Mouse (Mus musculus) spleen, adult 10 weeks (tissue): Measurements from ENCODE around the gene Ubfd1. TPM values are rescaled to one million over a fixed set of nuclear protein-coding genes. Genes with fewer than 3 reads are reported as not detected.

Experiments
- polyA plus RNA-seq: library from polyadenylated mRNA; stranded (reverse); fragments of 350-450 nt; fragmentation: Illumina TruSeq; extraction: RNeasy Lipid Tissue Mini Kit (QIAGEN cat#74804); gene quantifications from one replicate; pipeline ENCODE4 v1.2.3, GENCODE M21; 2015; ENCODE audit warnings: low replicate concordance; ENCODE audit not compliant: insufficient read depth

Ubfd1 gene
- 43.3 TPM for polyA plus RNA-seq

DNA sequence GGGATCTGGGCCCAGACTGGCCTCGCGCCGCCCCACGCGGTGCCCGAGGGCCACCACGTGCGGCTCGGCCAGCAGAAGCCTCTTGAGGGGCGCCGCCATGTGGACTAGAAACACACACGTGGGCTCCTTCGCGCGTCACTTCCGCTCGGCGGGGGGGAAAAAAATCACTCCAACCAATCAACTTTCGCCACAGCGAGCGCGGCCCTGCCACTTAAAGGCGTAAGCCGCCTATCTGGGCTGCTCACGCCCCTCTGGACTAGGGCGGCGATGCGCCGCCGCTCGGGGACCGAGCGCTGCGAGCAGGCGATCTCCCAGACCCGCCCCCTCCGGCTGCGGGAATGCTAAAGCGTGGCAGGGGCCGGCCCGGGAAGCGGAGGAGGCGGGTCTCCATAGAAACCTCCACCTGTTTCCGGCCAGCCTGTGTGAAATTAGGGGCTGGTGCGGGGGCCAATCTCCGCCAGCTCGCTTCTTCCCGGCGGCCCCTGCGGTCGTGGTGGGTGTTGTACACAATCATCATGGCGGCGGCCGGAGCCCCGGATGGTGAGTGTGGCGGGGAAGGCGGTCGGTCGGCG is at the start of gene Ubfd1, which contains the start of gene Ears2:
TSS of gene Ubfd1 (plus strand) at position 231 of the 572 bp plus-strand sequence.
TSS of gene Ears2 (minus strand) at position 319 of the 572 bp plus-strand sequence.

DNA sequence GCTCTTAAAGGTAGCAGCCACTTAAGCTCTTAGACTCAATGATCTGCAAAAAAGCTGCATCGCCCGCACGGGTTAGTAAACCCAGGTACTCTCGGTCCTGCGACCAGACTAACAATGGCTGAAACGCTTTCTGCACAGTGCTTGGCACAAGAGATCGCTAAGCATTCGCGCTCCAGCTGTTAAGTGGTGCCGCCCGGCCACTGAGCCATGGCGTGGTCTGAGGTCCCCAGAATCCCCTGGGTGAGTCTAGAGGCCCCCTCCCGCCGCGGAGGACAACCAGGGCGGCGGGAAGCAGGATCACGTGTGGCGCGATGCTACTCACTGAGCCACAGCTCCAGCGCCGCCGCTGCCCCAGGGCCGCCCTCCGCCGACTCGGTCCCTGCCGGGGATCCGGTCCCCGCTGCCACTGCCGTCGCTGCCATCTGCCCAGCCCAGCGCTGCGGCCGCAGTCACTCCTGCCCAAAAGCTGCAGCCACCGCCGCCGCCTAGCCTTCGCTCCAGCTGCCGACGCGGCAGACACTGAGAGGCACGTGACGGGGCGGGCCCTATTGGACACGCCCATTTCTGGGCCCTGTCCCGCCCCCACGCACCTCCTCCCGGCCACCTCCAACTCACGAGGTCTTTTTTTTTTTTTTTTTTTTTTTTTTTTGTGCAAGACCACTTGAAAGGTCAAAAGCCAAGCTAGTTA is 46.2 kb upstream of the Ubfd1 start, which contains the start of gene Gga2:
TSS of gene Gga2 (minus strand) at position 556 of the 688 bp plus-strand sequence.

DNA sequence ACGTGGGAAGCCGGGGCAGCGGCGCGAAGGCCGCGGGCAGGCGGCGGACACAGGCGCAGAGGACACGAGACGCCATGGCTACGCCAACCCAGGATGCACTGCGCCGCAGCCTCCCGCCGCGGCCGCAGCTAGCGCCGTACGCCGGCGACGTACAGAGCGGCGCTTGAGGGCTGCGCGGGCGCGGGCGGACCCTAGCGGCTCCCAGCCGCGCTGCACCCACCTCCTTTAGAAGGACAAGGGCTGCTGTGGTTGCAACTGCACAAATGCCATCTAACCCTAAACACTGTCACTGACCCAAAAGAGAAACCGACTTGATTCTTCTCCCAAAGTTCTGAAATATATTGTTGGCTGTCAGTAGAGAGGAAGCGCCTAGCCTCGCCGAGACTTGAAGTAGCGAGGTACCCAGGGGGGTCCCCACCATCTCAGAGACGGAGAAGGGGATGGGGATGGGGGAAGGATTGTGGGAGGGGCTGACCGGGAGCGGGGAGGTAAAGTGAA is 34.8 kb downstream of the Ubfd1 start, which contains the start of gene Ndufab1:
TSS of gene Ndufab1 (minus strand) at position 140 of the 498 bp plus-strand sequence.

Other genes starting within 250 kb of the Ubfd1 start
- gene Scnn1b, start 202.1 kb upstream of the Ubfd1 start, polyA plus RNA-seq, result not detected
- gene Cog7, start 85.5 kb upstream of the Ubfd1 start, polyA plus RNA-seq, result 8.5 TPM
- 105 TPM for gene Gga2, start 46.0 kb upstream of the Ubfd1 start, polyA plus RNA-seq
- gene Ears2, start 88 bp downstream of the Ubfd1 start, polyA plus RNA-seq, result 8.6 TPM
- 174 TPM for gene Ndufab1, start 34.7 kb downstream of the Ubfd1 start, polyA plus RNA-seq
- gene Palb2, start 65.8 kb downstream of the Ubfd1 start, polyA plus RNA-seq, result 12.9 TPM
- 159 TPM for gene Dctn5, start 65.9 kb downstream of the Ubfd1 start, polyA plus RNA-seq
- 6.0 TPM for gene Plk1, start 92.3 kb downstream of the Ubfd1 start, polyA plus RNA-seq
- not detected for gene Ern2, start 119.0 kb downstream of the Ubfd1 start, polyA plus RNA-seq
- gene Chp2, start 152.3 kb downstream of the Ubfd1 start, polyA plus RNA-seq, result 3.3 TPM
- 432 TPM for gene Prkcb, start 221.6 kb downstream of the Ubfd1 start, polyA plus RNA-seq